ENCODE assay signal across 32 mouse cellular contexts in the genomic region with DNA sequence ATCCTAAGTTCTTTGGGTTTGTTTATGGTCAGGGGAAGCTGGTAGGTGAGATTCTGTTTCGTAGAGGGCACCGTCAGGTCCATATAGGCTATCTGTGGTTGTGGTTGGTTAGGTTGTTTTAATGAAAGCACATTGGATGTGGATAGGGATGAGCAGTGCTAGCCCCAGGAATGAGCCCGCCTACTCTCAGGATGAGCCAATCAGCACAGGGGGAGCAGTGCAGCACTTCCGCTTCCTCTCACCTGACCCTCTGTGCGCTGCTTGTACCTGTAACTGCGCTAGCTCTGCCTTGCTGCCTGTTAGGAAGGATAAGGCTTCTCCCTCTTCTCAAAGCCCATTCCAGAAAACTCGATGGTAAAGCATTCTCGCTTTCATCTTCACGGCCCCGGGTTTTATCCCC. TPM values are rescaled to one million over a fixed set of nuclear protein-coding genes. Genes with fewer than 3 reads are reported as not detected.
A peak's percentile ranks its signal among the peaks of the same experiment; 100 is the strongest.
DNase-seq lines count a peak whose midpoint lies in the region; ATAC-seq lines count a peak whose summit lies in the region.
"Had no signal": no experiment of that assay in that cellular context is flagged by ENCODE, and none has a peak within 500 bp of the region (broad histone marks: within the 10 kb centered on the region; RNA-seq: fewer than 3 reads in every experiment).

No protein-coding gene starts in this region.

- 55% methylated on average over 10 of the region's 10 CpGs for WGBS in intestine, embryonic 15.5 days
- WGBS in intestine, embryonic 16.5 days: 59% methylated on average over 10 of the region's 10 CpGs
- 58% methylated on average over 10 of the region's 10 CpGs for whole genome bisulfite sequencing in neural tube, embryonic 11.5 days
- WGBS in neural tube, embryonic 15.5 days: 70% methylated on average over 10 of the region's 10 CpGs

- peak overlapping the region; percentile 6; the same call in 1 of the 2 replicates for H3K4me2 ChIP-seq in intestine, embryonic 15.5 days (replicated peaks)
- H3K4me2 ChIP-seq in intestine, embryonic 16.5 days (ENCODE audit: low read depth, low read length): no peak overlapping the region
- no peak overlapping the region for H3K4me2 ChIP-seq in neural tube, embryonic 11.5 days (ENCODE audit: low read depth)
- no peak overlapping the region for H3K4me2 ChIP-seq in neural tube, embryonic 15.5 days
- H3K4me2 ChIP-seq: liver, embryonic 12.5 days; stomach, embryonic 15.5 days had no signal

- peak; percentile 4 for DNase-seq in neural tube, embryonic 11.5 days (ENCODE audit: low spot score)
- DNase-seq in R1 (ENCODE audit: low read depth, low spot score): peak; percentile 83
- peak; percentile 79 for DNase-seq in testis, postnatal 14 days (ENCODE audit: low spot score)
- DNase-seq in cerebellum, postnatal 10 days: no peak
- DNase-seq: adrenal gland, adult 2 months; adrenal gland, postnatal 36 days; B cell, adult 2 months; cerebellum, adult 18-20 months; cerebellum, postnatal 25 days; gastrocnemius, postnatal 14 days; heart, postnatal 10 days; kidney, adult 8-10 months; kidney, postnatal 4 days; liver, postnatal 0 days; lung, postnatal 4 days; right cerebral cortex, postnatal 25 days; thymus, adult 2 months; thymus, postnatal 36 days had no signal

- no peak overlapping the region for H3K4me3 ChIP-seq in intestine, embryonic 15.5 days (replicated peaks)
- no peak overlapping the region for H3K4me3 ChIP-seq in intestine, embryonic 16.5 days (ENCODE audit: low read length)
- H3K4me3 ChIP-seq in neural tube, embryonic 11.5 days (ENCODE audit: low read depth, low read length): no peak overlapping the region
- H3K4me3 ChIP-seq in neural tube, embryonic 15.5 days (replicated peaks): no peak overlapping the region
- H3K4me3 ChIP-seq: heart, embryonic 10.5 days; liver, embryonic 12.5 days; stomach, embryonic 15.5 days had no signal

- H3K27ac ChIP-seq in intestine, embryonic 15.5 days: no peak overlapping the region
- no peak overlapping the region for H3K27ac ChIP-seq in intestine, embryonic 16.5 days (ENCODE audit: low read length)
- H3K27ac ChIP-seq in neural tube, embryonic 11.5 days (ENCODE audit: low read depth, low read length): no peak overlapping the region
- no peak overlapping the region for H3K27ac ChIP-seq in neural tube, embryonic 15.5 days (replicated peaks)
- H3K27ac ChIP-seq: heart, embryonic 10.5 days; kidney, postnatal 0 days; liver, embryonic 12.5 days; stomach, embryonic 15.5 days had no signal

- no peak for ATAC-seq in intestine, embryonic 15.5 days
- ATAC-seq in intestine, embryonic 16.5 days: no peak
- ATAC-seq in neural tube, embryonic 11.5 days (ENCODE audit: insufficient read depth, low FRiP score, low TSS enrichment): no peak
- ATAC-seq in neural tube, embryonic 15.5 days (ENCODE audit: low FRiP score): no peak
- ATAC-seq: forebrain, embryonic 14.5 days; hindbrain, embryonic 16.5 days; liver, embryonic 12.5 days; liver, postnatal 0 days had no signal

- H3K9me3 ChIP-seq in intestine, embryonic 15.5 days: no peaks in the 10 kb centered on the region
- no peaks in the 10 kb centered on the region; the same call in 1 of the 2 replicates for H3K9me3 ChIP-seq in intestine, embryonic 16.5 days (ENCODE audit: control insufficient read depth, low read length)
- no peaks in the 10 kb centered on the region for H3K9me3 ChIP-seq in neural tube, embryonic 11.5 days (ENCODE audit: control insufficient read depth, low read length)
- peaks cover 4% of the 10 kb centered on the region; the same call in 1 of the 2 replicates for H3K9me3 ChIP-seq in neural tube, embryonic 15.5 days (replicated peaks)
- H3K9me3 ChIP-seq: heart, embryonic 10.5 days; liver, embryonic 12.5 days; stomach, embryonic 15.5 days had no signal

- no peak overlapping the region for H3K9ac ChIP-seq in intestine, embryonic 15.5 days
- no peak overlapping the region for H3K9ac ChIP-seq in intestine, embryonic 16.5 days (ENCODE audit: low read depth, low read length)
- no peak overlapping the region; the same call in 1 of the 2 replicates for H3K9ac ChIP-seq in neural tube, embryonic 11.5 days (ENCODE audit: low read length)
- H3K9ac ChIP-seq in neural tube, embryonic 15.5 days (replicated peaks): no peak overlapping the region
- H3K9ac ChIP-seq: liver, embryonic 12.5 days; liver, postnatal 0 days; stomach, embryonic 15.5 days had no signal

- peaks cover 12% of the 10 kb centered on the region; the same call in 1 of the 2 replicates for H3K27me3 ChIP-seq in intestine, embryonic 15.5 days (replicated peaks)
- peaks cover 3% of the 10 kb centered on the region for H3K27me3 ChIP-seq in intestine, embryonic 16.5 days (replicated peaks; ENCODE audit: control insufficient read depth, insufficient read depth, low read length)
- peaks cover 1% of the 10 kb centered on the region; the same call in 1 of the 2 replicates for H3K27me3 ChIP-seq in neural tube, embryonic 11.5 days (ENCODE audit: control insufficient read depth, insufficient read depth, low read length)
- peaks cover 21% of the 10 kb centered on the region for H3K27me3 ChIP-seq in neural tube, embryonic 15.5 days (replicated peaks)
- H3K27me3 ChIP-seq: Patski had no signal

- no peaks in the 10 kb centered on the region for H3K4me1 ChIP-seq in intestine, embryonic 15.5 days (replicated peaks)
- no peaks in the 10 kb centered on the region for H3K4me1 ChIP-seq in intestine, embryonic 16.5 days (ENCODE audit: control insufficient read depth, insufficient read depth, low read length)
- no peaks in the 10 kb centered on the region for H3K4me1 ChIP-seq in neural tube, embryonic 11.5 days (ENCODE audit: control insufficient read depth, insufficient read depth, low read length)
- no peaks in the 10 kb centered on the region for H3K4me1 ChIP-seq in neural tube, embryonic 15.5 days
- H3K4me1 ChIP-seq: heart, embryonic 10.5 days; liver, embryonic 12.5 days; stomach, embryonic 15.5 days had no signal

- no peaks in the 10 kb centered on the region for H3K36me3 ChIP-seq in intestine, embryonic 15.5 days
- no peaks in the 10 kb centered on the region for H3K36me3 ChIP-seq in intestine, embryonic 16.5 days (ENCODE audit: control insufficient read depth, insufficient read depth, low read length)
- H3K36me3 ChIP-seq in neural tube, embryonic 11.5 days (ENCODE audit: control insufficient read depth, insufficient read depth, low read length): no peaks in the 10 kb centered on the region
- H3K36me3 ChIP-seq in neural tube, embryonic 15.5 days: no peaks in the 10 kb centered on the region
- H3K36me3 ChIP-seq: G1E; heart, embryonic 10.5 days; liver, embryonic 12.5 days; stomach, embryonic 15.5 days had no signal

RNA-seq across cellular contexts. Expression of gene Six3, which starts 17.6 kb away (rescaled TPM):
- not detected in 2 replicates for polyA plus RNA-seq in intestine, embryonic 15.5 days (2015; fragmentation: Nextera tagmentation; extraction: Ambion mirVana)
- not detected in 2 replicates for polyA plus RNA-seq in intestine, embryonic 16.5 days (2015; fragmentation: Nextera tagmentation; extraction: Ambion mirVana)
- 0.13 and 0.19 TPM in 2 replicates for polyA plus RNA-seq in neural tube, embryonic 11.5 days (2014; fragmentation: Nextera tagmentation; extraction: Ambion mirVana)
- polyA plus RNA-seq in neural tube, embryonic 15.5 days (2015; fragmentation: Nextera tagmentation; extraction: Ambion mirVana): not detected in 2 replicates
- polyA plus RNA-seq: adrenal gland, adult 2 months; G1E; intestine, embryonic 14.5 days; kidney, postnatal 0 days; liver, embryonic 12.5 days; liver, postnatal 0 days; lung, embryonic 16.5 days; neural tube, embryonic 14.5 days; stomach, embryonic 15.5 days had no signal

Comparison
In these comparisons a context has a peak if more than half of its experiments do, and no peak if none do; other contexts are left out.
1. DNase-seq: peak in neural tube, embryonic 11.5 days (single experiment), R1 (single experiment) and testis, postnatal 14 days (single experiment); none in cerebellum, postnatal 10 days (0 of 2).